Mouse (Mus musculus) T-helper 1 cell (primary cell): ENCODE data around the gene Dennd5a.

Source experiments
- in situ Hi-C: fragments of 300-600 bp; cut with MboI, MseI; formaldehyde crosslinking; loops from one replicate; pipeline ENCODE4 v1.15.1; 2025; ENCODE audit warnings: high pct_unique_total_duplicates

Gene Dennd5a

GRCm38 (mm10) chr7:109886249-109886648 lies 74.0 kb downstream of the Dennd5a start:
- in situ Hi-C loops = no loop called here

GRCm38 (mm10) chr7:109882574-109882973 lies 77.7 kb downstream of the Dennd5a start:
- in situ Hi-C loops = no loop called here

GRCm38 (mm10) chr7:109881561-109882099 lies 78.6 kb downstream of the Dennd5a start:
- in situ Hi-C loops = no loop called here

GRCm38 (mm10) chr7:109879158-109879557 lies 81.1 kb downstream of the Dennd5a start:
- in situ Hi-C loops = no loop called here

GRCm38 (mm10) chr7:109876085-109876484 lies 84.2 kb downstream of the Dennd5a start:
- in situ Hi-C loops = no loop called here

GRCm38 (mm10) chr7:109875598-109875997 lies 84.7 kb downstream of the Dennd5a start:
- in situ Hi-C loops = no loop called here

- in situ Hi-C loops = no loop called here
These were observed 85.2 kb downstream of the Dennd5a start for GRCm38 (mm10) chr7:109875033-109875432.

GRCm38 (mm10) chr7:109873170-109873569 lies 87.1 kb downstream of the Dennd5a start:
- in situ Hi-C loops = no loop called here

- in situ Hi-C loops = no loop called here
These were observed 89.0 kb downstream of the Dennd5a start for GRCm38 (mm10) chr7:109871232-109871631.

- in situ Hi-C loops = no loop called here
These were observed 91.8 kb downstream of the Dennd5a start for GRCm38 (mm10) chr7:109868498-109868897.

- in situ Hi-C loops = no loop called here
These were observed 93.6 kb downstream of the Dennd5a start for GRCm38 (mm10) chr7:109866643-109867042.

GRCm38 (mm10) chr7:109865370-109866229 lies 94.7 kb downstream of the Dennd5a start, which contains the start of gene Scube2:
Scube2 (minus strand) TSS chr7:109865679.
- in situ Hi-C loops = no loop called here

GRCm38 (mm10) chr7:109863561-109863960 lies 96.7 kb downstream of the Dennd5a start:
- in situ Hi-C loops = no loop called here

GRCm38 (mm10) chr7:109860162-109860561 lies 100.1 kb downstream of the Dennd5a start:
- in situ Hi-C loops = no loop called here

- in situ Hi-C loops = no loop called here
These were observed 100.9 kb downstream of the Dennd5a start for GRCm38 (mm10) chr7:109859354-109859753.

GRCm38 (mm10) chr7:109852752-109853212 lies 107.5 kb downstream of the Dennd5a start:
- in situ Hi-C loops = no loop called here

- in situ Hi-C loops = no loop called here
These were observed 108.3 kb downstream of the Dennd5a start for GRCm38 (mm10) chr7:109852017-109852416.

GRCm38 (mm10) chr7:109850531-109850930 lies 109.7 kb downstream of the Dennd5a start:
- in situ Hi-C loops = no loop called here

- in situ Hi-C loops = loop anchor here (10.0 kb wide), 1 partner anchor 1055 kb away; no protein-coding TSS in a partner anchor
These were observed 110.4 kb downstream of the Dennd5a start for GRCm38 (mm10) chr7:109849750-109850434.

GRCm38 (mm10) chr7:109848867-109849733 lies 111.2 kb downstream of the Dennd5a start:
- in situ Hi-C loops = loop anchor here (10.0 kb wide), 1 partner anchor 1056 kb away; no protein-coding TSS in a partner anchor

- in situ Hi-C loops = loop anchor here (10.0 kb wide), 1 partner anchor 1061 kb away; no protein-coding TSS in a partner anchor
These were observed 116.2 kb downstream of the Dennd5a start for GRCm38 (mm10) chr7:109844100-109844499.
